Mouse (Mus musculus): Measurements from ENCODE around the gene Mrpl2.

Gene Mrpl2

GRCm38 (mm10) chr17:46667712-46668111 lies 21.7 kb downstream of the Mrpl2 start:
- no peak for DNase-seq (ENCODE audit: low spot score in 2 of 2)

- no peak for DNase-seq (ENCODE audit: low spot score in 2 of 2)
Observed at GRCm38 (mm10) chr17:46669911-46670310, 23.9 kb downstream of the Mrpl2 start.

GRCm38 (mm10) chr17:46673850-46674529 lies 28.0 kb downstream of the Mrpl2 start, which contains the start of gene Rrp36:
Gene Rrp36, minus strand, starts transcription at chr17:46674352.
- DNase-seq (ENCODE audit: low spot score in 2 of 2) = peak; percentile 94 to 95

GRCm38 (mm10) chr17:46674530-46675283 lies 28.7 kb downstream of the Mrpl2 start:
- DNase-seq (ENCODE audit: low spot score in 2 of 2) = no peak

GRCm38 (mm10) chr17:46678416-46678815 lies 32.4 kb downstream of the Mrpl2 start, which contains the start of gene Mea1:
Gene Mea1, plus strand, starts transcription at chr17:46678793.
- no peak for DNase-seq (ENCODE audit: low spot score in 2 of 2)

GRCm38 (mm10) chr17:46678911-46679310 lies 32.9 kb downstream of the Mrpl2 start:
- no peak for DNase-seq (ENCODE audit: low spot score in 2 of 2)

- peak in 1 of 2 experiments; percentile 71 for DNase-seq (ENCODE audit: low spot score in 2 of 2)
Observed at GRCm38 (mm10) chr17:46679843-46680759, 34.1 kb downstream of the Mrpl2 start.

GRCm38 (mm10) chr17:46680760-46681373 lies 34.8 kb downstream of the Mrpl2 start, which contains the start of gene Klhdc3:
Gene Klhdc3, minus strand, starts transcription at chr17:46680914.
- peak; percentile 98 to 99 for DNase-seq (ENCODE audit: low spot score in 2 of 2)

- peak in 1 of 2 experiments; percentile 36 for DNase-seq (ENCODE audit: low spot score in 2 of 2)
Observed at GRCm38 (mm10) chr17:46681466-46682118, 35.6 kb downstream of the Mrpl2 start.

- peak in 1 of 2 experiments; percentile 32 for DNase-seq (ENCODE audit: low spot score in 2 of 2)
Observed at GRCm38 (mm10) chr17:46682654-46683389, 36.8 kb downstream of the Mrpl2 start.

GRCm38 (mm10) chr17:46685913-46686312 lies 39.9 kb downstream of the Mrpl2 start:
- DNase-seq (ENCODE audit: low spot score in 2 of 2) = no peak

- DNase-seq (ENCODE audit: low spot score in 2 of 2) = no peak
Observed at GRCm38 (mm10) chr17:46690665-46691064, 44.6 kb downstream of the Mrpl2 start.

- no peak for DNase-seq (ENCODE audit: low spot score in 2 of 2)
Observed at GRCm38 (mm10) chr17:46691390-46691789, 45.4 kb downstream of the Mrpl2 start.

GRCm38 (mm10) chr17:46694517-46695063 lies 48.6 kb downstream of the Mrpl2 start:
- no peak for DNase-seq (ENCODE audit: low spot score in 2 of 2)

- no peak for DNase-seq (ENCODE audit: low spot score in 2 of 2)
Observed at GRCm38 (mm10) chr17:46698515-46698914, 52.5 kb downstream of the Mrpl2 start.

GRCm38 (mm10) chr17:46699245-46699644 lies 53.2 kb downstream of the Mrpl2 start:
- no peak for DNase-seq (ENCODE audit: low spot score in 2 of 2)

All from right cerebral cortex, postnatal 10 days (tissue).